Mouse (Mus musculus) brain, embryonic 14.5 days (tissue): Measurements from ENCODE around the gene Cttnbp2.

ENCODE experiments used
- CTCF ChIP-seq: fragments of 200-500 bp; IDR thresholded peaks from 2 replicates; pipeline ENCODE4 v1.5.1; 2012; ENCODE audit warnings: inconsistent platforms, mild to moderate bottlenecking, moderate library complexity, borderline replicate concordance; ENCODE audit not compliant: insufficient read depth, insufficient read length; ENCODE audit errors: extremely low read depth
- POLR2A ChIP-seq: fragments of 200-500 bp; IDR thresholded peaks from 2 replicates; pipeline ENCODE4 v1.6.1; 2012; ENCODE audit warnings: mild to moderate bottlenecking, inconsistent platforms, borderline replicate concordance; ENCODE audit not compliant: poor library complexity, insufficient read depth, insufficient read length, severe bottlenecking; ENCODE audit errors: extremely low read depth

- no peak for TF ChIP-seq CTCF
- TF ChIP-seq POLR2A: no peak
These were observed 134.1 kb downstream of the Cttnbp2 start for GRCm38 (mm10) chr6:18380300-18381202.
